Mouse (Mus musculus) cerebellum, adult 2 months (tissue): Measurements from ENCODE around the gene Spata5. TPM values are rescaled to one million over a fixed set of nuclear protein-coding genes. Genes with fewer than 3 reads are reported as not detected.
"Not testable (repeated sequence)": the region's sequence is repeated elsewhere in the genome, so short reads cannot be mapped to it uniquely, and the experiment has no call there.

ENCODE experiments used
- DNase-seq, 2 experiments: peaks; one replicate each; pipeline ENCODE4 v3.0.0; 2021
- H3K27ac ChIP-seq: fragments of 200-500 bp; 2 replicates; pipeline ENCODE4 v1.5.1; 2012; ENCODE audit warnings: low read length, control low read depth, inconsistent platforms; ENCODE audit not compliant: insufficient read depth
- H3K27me3 ChIP-seq: fragments of 200-500 bp; 2 replicates; pipeline ENCODE4 v1.6.1; 2012; ENCODE audit warnings: inconsistent platforms, mild to moderate bottlenecking, low read length, moderate library complexity; ENCODE audit not compliant: control insufficient read depth, insufficient read depth
- H3K4me1 ChIP-seq: fragments of 200-500 bp; 2 replicates; pipeline ENCODE4 v1.6.1; 2011; ENCODE audit warnings: low read length; ENCODE audit not compliant: control insufficient read depth, insufficient read depth
- H3K4me3 ChIP-seq: fragments of 200-500 bp; replicated peaks from 2 replicates; pipeline ENCODE3; 2011; ENCODE audit warnings: mild to moderate bottlenecking, low read depth, low read length, control low read depth; ENCODE audit not compliant: insufficient read depth
- CTCF ChIP-seq: fragments of 200-500 bp; IDR thresholded peaks from 2 replicates; pipeline ENCODE4 v1.5.1; 2011; ENCODE audit warnings: low read depth, mild to moderate bottlenecking, control low read depth, low read length, moderate library complexity, borderline replicate concordance; ENCODE audit not compliant: insufficient read depth
- POLR2A ChIP-seq: fragments of 200-500 bp; IDR thresholded peaks from 2 replicates; pipeline ENCODE4 v1.6.1; 2011; ENCODE audit warnings: low read length, control low read depth, borderline replicate concordance; ENCODE audit not compliant: insufficient read depth
- WGBS: fragments of 180-500 bp; shearing (Covaris S2); methylation state at CpG from one replicate; pipeline ENCODE4 v1.1.7; 2018; 5-methylcytosine and 5-hydroxymethylcytosine counted together
- polyA plus RNA-seq: library from polyadenylated mRNA; depleted of rRNA; stranded (reverse); fragments of >200 nt; gene quantifications from 2 replicates; pipeline ENCODE4 v1.2.3, GENCODE M21; 2012

Spata5 gene
- polyA plus RNA-seq, 1 experiment: 8.0 TPM

- no peak for DNase-seq
- TF ChIP-seq CTCF (no peak), POLR2A (no peak)
- no peak overlapping the region for H3K4me3 ChIP-seq
- H3K4me1 ChIP-seq: no peaks in the 10 kb centered on the region
- H3K27me3 ChIP-seq: no peaks in the 10 kb centered on the region
- H3K27ac ChIP-seq: no peak overlapping the region
These were observed 98.9 kb downstream of the Spata5 start for GRCm38 (mm10) chr3:37518611-37519010.

GRCm38 (mm10) chr3:37520334-37521023, 100.8 kb downstream of the Spata5 start:
- TF ChIP-seq POLR2A: no peak
- no peak for TF ChIP-seq CTCF
- DNase-seq: no peak
- Histone ChIP-seq H3K4me3 (no peak overlapping the region), H3K27me3 (no peaks in the 10 kb centered on the region), H3K4me1 (no peaks in the 10 kb centered on the region), H3K27ac (no peak overlapping the region)
- 65% methylated on average over 3 of the region's 3 CpGs for WGBS

- Histone ChIP-seq H3K27ac (no peak overlapping the region), H3K27me3 (no peaks in the 10 kb centered on the region), H3K4me1 (no peaks in the 10 kb centered on the region), H3K4me3 (no peak overlapping the region)
- TF ChIP-seq CTCF: no peak
- no peak for TF ChIP-seq POLR2A
- no peak for DNase-seq
These were observed 112.4 kb downstream of the Spata5 start for GRCm38 (mm10) chr3:37532079-37532478.

- 96% methylated on average over 2 of the region's 2 CpGs for WGBS
These were observed 121.0 kb downstream of the Spata5 start for GRCm38 (mm10) chr3:37540701-37541100.

GRCm38 (mm10) chr3:37546351-37546750, 126.7 kb downstream of the Spata5 start:
- Histone ChIP-seq H3K4me1 (no peaks in the 10 kb centered on the region), H3K27ac (no peak overlapping the region), H3K4me3 (no peak overlapping the region), H3K27me3 (no peaks in the 10 kb centered on the region)
- TF ChIP-seq POLR2A (no peak), CTCF (no peak)
- WGBS: 85% methylated on average over 4 of the region's 4 CpGs
- DNase-seq: no peak

More at GRCm38 (mm10) chr3:37540701-37541100, 121.0 kb downstream of the Spata5 start:
- H3K4me3 ChIP-seq, DNase-seq, H3K27me3 ChIP-seq, H3K27ac ChIP-seq, H3K4me1 ChIP-seq: not testable (repeated sequence)

GRCm38 (mm10) chr3:37550190-37550589, 130.5 kb downstream of the Spata5 start:
- DNase-seq: no peak
- TF ChIP-seq POLR2A (no peak), CTCF (no peak)
- Histone ChIP-seq H3K4me3 (no peak overlapping the region), H3K4me1 (no peaks in the 10 kb centered on the region), H3K27me3 (no peaks in the 10 kb centered on the region), H3K27ac (no peak overlapping the region)
- WGBS: 94% methylated on average over 3 of the region's 3 CpGs

GRCm38 (mm10) chr3:37550594-37550993, 130.9 kb downstream of the Spata5 start:
- 67% methylated on average over 1 of the region's 1 CpGs for WGBS
- no peaks in the 10 kb centered on the region for H3K27me3 ChIP-seq
- TF ChIP-seq POLR2A (no peak), CTCF (no peak)
- DNase-seq: no peak
- H3K4me3 ChIP-seq: no peak overlapping the region
- H3K4me1 ChIP-seq: no peaks in the 10 kb centered on the region
- no peak overlapping the region for H3K27ac ChIP-seq

- TF ChIP-seq CTCF (no peak), POLR2A (no peak)
- no peaks in the 10 kb centered on the region for H3K4me1 ChIP-seq
- no peaks in the 10 kb centered on the region for H3K27me3 ChIP-seq
- no peak overlapping the region for H3K27ac ChIP-seq
- DNase-seq: no peak
- no peak overlapping the region for H3K4me3 ChIP-seq
- WGBS: 92% methylated on average over 1 of the region's 1 CpGs
These were observed 131.8 kb downstream of the Spata5 start for GRCm38 (mm10) chr3:37551486-37551885.
